Mouse (Mus musculus) CH12.LX (cell line): ENCODE measurements around the gene Tnxb. TPM values are rescaled to one million over a fixed set of nuclear protein-coding genes. Genes with fewer than 3 reads are reported as not detected.

Experiments
- DNase-seq: peaks from one replicate; pipeline ENCODE4 v3.0.0-alpha.2; 2013; ENCODE audit errors: extremely low read depth
- H3K27ac ChIP-seq: 2 replicates; pipeline ENCODE4 v1.5.1; 2012; ENCODE audit warnings: low read depth, mild to moderate bottlenecking, control low read depth, moderate library complexity; ENCODE audit not compliant: insufficient read depth
- H3K27me3 ChIP-seq: replicated peaks from 2 replicates; pipeline ENCODE3; 2012; ENCODE audit warnings: inconsistent platforms
- H3K36me3 ChIP-seq, 2 experiments: replicated peaks in 1 of 2; 2 replicates each; pipeline versions ENCODE3 to v1.6.1; 2012; ENCODE audit warnings: inconsistent platforms in 1 of 2, low read length in 1 of 2, mild to moderate bottlenecking in 1 of 2, mixed read lengths in 1 of 2, moderate library complexity in 1 of 2; ENCODE audit not compliant: control insufficient read depth in 1 of 2, insufficient read depth in 1 of 2
- H3K4me1 ChIP-seq, 2 experiments: 2 replicates each; pipeline ENCODE4 v1.6.1; 2012; ENCODE audit warnings: inconsistent platforms in 1 of 2, moderate library complexity in 1 of 2; ENCODE audit not compliant: insufficient read depth in 2 of 2, control insufficient read depth in 1 of 2
- H3K4me2 ChIP-seq: 2 replicates; pipeline ENCODE4 v1.6.1; 2012; ENCODE audit warnings: low read depth, mild to moderate bottlenecking, control low read depth; ENCODE audit not compliant: poor library complexity, insufficient read depth, severe bottlenecking
- H3K4me3 ChIP-seq, 3 experiments: fragments of 150-350 bp in 1 of 3; sonication (generic) in 1 of 3; replicated peaks in 1 of 3; 2 replicates each; pipeline versions ENCODE3 to v1.5.1; 2011 to 2012; ENCODE audit warnings: low read depth in 2 of 3, low read length in 2 of 3, mild to moderate bottlenecking in 2 of 3, moderate library complexity in 2 of 3, control low read depth in 1 of 3, improper control_type of control experiment in 1 of 3, inconsistent platforms in 1 of 3, mixed read lengths in 1 of 3; ENCODE audit not compliant: poor library complexity in 1 of 3
- H3K79me2 ChIP-seq: replicated peaks from 2 replicates; pipeline ENCODE4 v1.6.1; 2012; ENCODE audit warnings: mild to moderate bottlenecking, moderate library complexity; ENCODE audit not compliant: control insufficient read depth, poor library complexity, insufficient read depth, severe bottlenecking; ENCODE audit errors: extremely low read depth
- H3K9ac ChIP-seq: 2 replicates; pipeline ENCODE4 v1.6.1; 2012; ENCODE audit warnings: low read depth, mild to moderate bottlenecking, control low read depth, moderate library complexity; ENCODE audit not compliant: insufficient read depth
- H3K9me3 ChIP-seq: replicated peaks from 2 replicates; pipeline ENCODE3; 2012; ENCODE audit warnings: low read length, inconsistent platforms, mixed read lengths
- BHLHE40 ChIP-seq: IDR thresholded peaks from 2 replicates; pipeline ENCODE4 v1.6.1; 2011; ENCODE audit warnings: mild to moderate bottlenecking, low read depth, low read length, improper control_type of control experiment
- CHD1 ChIP-seq: IDR thresholded peaks from 2 replicates; pipeline ENCODE4 v1.6.1; 2012; ENCODE audit warnings: low read depth, low read length, improper control_type of control experiment, inconsistent platforms
- CHD2 ChIP-seq: IDR thresholded peaks from 2 replicates; pipeline ENCODE4 v1.6.1; 2011; ENCODE audit warnings: low read length, improper control_type of control experiment
- CTCF ChIP-seq, 2 experiments: IDR thresholded peaks in 1 of 2; conservative IDR thresholded peaks in 1 of 2; 2 replicates each; pipeline ENCODE4 v1.5.1; 2011 to 2012; ENCODE audit warnings: low read depth in 2 of 2, low read length in 2 of 2, improper control_type of control experiment in 1 of 2, inconsistent platforms in 1 of 2, mild to moderate bottlenecking in 1 of 2, moderate library complexity in 1 of 2
- ELF1 ChIP-seq: IDR thresholded peaks from 2 replicates; pipeline ENCODE4 v1.6.1; 2014; ENCODE audit warnings: low read depth, mild to moderate bottlenecking, inconsistent platforms, low read length, improper control_type of control experiment
- EP300 ChIP-seq: IDR thresholded peaks from 2 replicates; pipeline ENCODE4 v1.6.1; 2011; ENCODE audit warnings: low read length, improper control_type of control experiment
- GABPA ChIP-seq: IDR thresholded peaks from 2 replicates; pipeline ENCODE4 v1.6.1; 2012; ENCODE audit warnings: low read depth, low read length, improper control_type of control experiment, inconsistent platforms; ENCODE audit not compliant: insufficient replicate concordance
- HCFC1 ChIP-seq: IDR thresholded peaks from 2 replicates; pipeline ENCODE4 v1.6.1; 2012; ENCODE audit warnings: low read depth, mild to moderate bottlenecking, inconsistent platforms, low read length, improper control_type of control experiment
- IRF4 ChIP-seq: IDR thresholded peaks from 2 replicates; pipeline ENCODE4 v1.6.1; 2014; ENCODE audit warnings: low read depth, mild to moderate bottlenecking, inconsistent platforms, low read length, improper control_type of control experiment
- JUN ChIP-seq: IDR thresholded peaks from 2 replicates; pipeline ENCODE4 v1.6.1; 2011; ENCODE audit warnings: low read depth, mild to moderate bottlenecking, low read length, improper control_type of control experiment, moderate library complexity; ENCODE audit not compliant: insufficient read depth
- JUND ChIP-seq: conservative IDR thresholded peaks from 2 replicates; pipeline ENCODE4 v1.6.1; 2011; ENCODE audit warnings: low read depth, low read length, improper control_type of control experiment
- KAT2A ChIP-seq: IDR thresholded peaks from 2 replicates; pipeline ENCODE4 v1.6.1; 2012; ENCODE audit warnings: low read length, improper control_type of control experiment, inconsistent platforms; ENCODE audit not compliant: insufficient replicate concordance
- MAX ChIP-seq: IDR thresholded peaks from 2 replicates; pipeline ENCODE4 v1.6.1; 2011; ENCODE audit warnings: low read length, improper control_type of control experiment
- MAZ ChIP-seq: IDR thresholded peaks from 2 replicates; pipeline ENCODE4 v1.6.1; 2012; ENCODE audit warnings: low read depth, mild to moderate bottlenecking, inconsistent platforms, low read length, improper control_type of control experiment, moderate library complexity
- MXI1 ChIP-seq: IDR thresholded peaks from 2 replicates; pipeline ENCODE4 v1.6.1; 2011; ENCODE audit warnings: mild to moderate bottlenecking, low read depth, low read length, improper control_type of control experiment
- NELFE ChIP-seq: IDR thresholded peaks from 2 replicates; pipeline ENCODE4 v1.6.1; 2011; ENCODE audit warnings: low read depth, low read length, improper control_type of control experiment
- NRF1 ChIP-seq: IDR thresholded peaks from 2 replicates; pipeline ENCODE4 v1.6.1; 2014; ENCODE audit warnings: low read depth, mild to moderate bottlenecking, inconsistent platforms, low read length, improper control_type of control experiment, moderate library complexity
- POLR2A ChIP-seq: IDR thresholded peaks from 2 replicates; pipeline ENCODE4 v1.6.1; 2011; ENCODE audit warnings: low read depth, mild to moderate bottlenecking, improper control_type of control experiment, low read length
- TBP ChIP-seq: conservative IDR thresholded peaks from 2 replicates; pipeline ENCODE4 v1.6.1; 2011; ENCODE audit warnings: low read depth, low read length, improper control_type of control experiment
- TCF12 ChIP-seq: IDR thresholded peaks from 2 replicates; pipeline ENCODE4 v1.6.1; 2014; ENCODE audit warnings: low read depth, mild to moderate bottlenecking, inconsistent platforms, low read length, improper control_type of control experiment
- UBTF ChIP-seq: IDR thresholded peaks from 2 replicates; pipeline ENCODE4 v1.6.1; 2012; ENCODE audit warnings: low read depth, mild to moderate bottlenecking, inconsistent platforms, low read length, improper control_type of control experiment, moderate library complexity
- USF1 ChIP-seq: IDR thresholded peaks from 2 replicates; pipeline ENCODE4 v1.6.1; 2014; ENCODE audit warnings: low read depth, mild to moderate bottlenecking, inconsistent platforms, low read length, improper control_type of control experiment
- USF2 ChIP-seq: conservative IDR thresholded peaks from 2 replicates; pipeline ENCODE4 v1.6.1; 2011; ENCODE audit warnings: low read depth, low read length, improper control_type of control experiment
- ZKSCAN1 ChIP-seq: IDR thresholded peaks from 2 replicates; pipeline ENCODE4 v1.6.1; 2012; ENCODE audit warnings: low read depth, inconsistent platforms, low read length, improper control_type of control experiment, borderline replicate concordance
- ZMIZ1 ChIP-seq: IDR thresholded peaks from 2 replicates; pipeline ENCODE4 v1.6.1; 2012; ENCODE audit warnings: low read depth, mild to moderate bottlenecking, inconsistent platforms, low read length, improper control_type of control experiment
- ZNF384 ChIP-seq: IDR thresholded peaks from 2 replicates; pipeline ENCODE4 v1.6.1; 2012; ENCODE audit warnings: low read depth, low read length, improper control_type of control experiment, inconsistent platforms
- dilution Hi-C: fragments of 300-500 bp; cut with MboI; formaldehyde crosslinking; loops from 2 replicates; pipeline ENCODE4 v1.14.3; 2020; ENCODE audit warnings: low sequenced_read_pairs; ENCODE audit not compliant: extremely low pct_unique_long_range_greater_than_20kb, extremely low pct_ligation_motif_present
- in situ Hi-C: fragments of 300-500 bp; cut with MboI; formaldehyde crosslinking; loops from 3 replicates; pipeline ENCODE4 v1.14.3; 2019; ENCODE audit warnings: low sequenced_read_pairs, low pct_ligation_motif_present, low pct_unique_long_range_greater_than_20kb, mixed read lengths
- polyA plus RNA-seq: library from polyadenylated mRNA; unstranded; fragments of >175 nt; gene quantifications from 2 replicates; pipeline ENCODE4 v1.2.1, GENCODE M21; 2012; ENCODE audit warnings: low read depth; ENCODE audit not compliant: insufficient read length
- total RNA-seq, 2 experiments: library from RNA; depleted of rRNA; stranded (reverse); fragments of 300-350 nt in 1 of 2; fragments of >200 nt in 1 of 2; gene quantifications; 2 replicates each; pipeline ENCODE4 v1.2.3; 2012 to 2014

Tnxb gene
- total and polyA plus RNA-seq, 3 experiments, result not detected

- Histone ChIP-seq H3K4me2 (no peak overlapping the region), H3K27me3 (peaks cover 64% of the 10 kb centered on the region), H3K27ac (no peak overlapping the region), H3K36me3 (peaks cover 0 to 6% of the 10 kb centered on the region in 2 experiments), H3K9me3 (no peaks in the 10 kb centered on the region), H3K4me3 (no peak overlapping the region), H3K4me1 (no peaks in the 10 kb centered on the region; a peak in 1 of 4 replicates), H3K9ac (no peak overlapping the region), H3K79me2 (no peaks in the 10 kb centered on the region)
- dilution Hi-C loops (no loop called here), in situ Hi-C loops (no loop called here)
- DNase-seq, result no peak
- no peak for TF ChIP-seq JUN
- TF ChIP-seq EP300, result no peak
- TF ChIP-seq ZKSCAN1, result no peak
- TF ChIP-seq USF1, result no peak
- TF ChIP-seq GABPA, result no peak
- TF ChIP-seq CTCF (conservative IDR thresholded peaks at IDR 0.05 in 1 of 2, IDR thresholded peaks at IDR 0.05 in 1 of 2; ENCODE audit: low read depth in 2 of 2, low read length in 2 of 2), result no peak
- TF ChIP-seq TBP, result no peak
- TF ChIP-seq JUND, result no peak
- no peak for TF ChIP-seq KAT2A
- TF ChIP-seq POLR2A, result no peak
- no peak for TF ChIP-seq ELF1
- no peak for TF ChIP-seq ZNF384
- no peak for TF ChIP-seq BHLHE40
- no peak for TF ChIP-seq ZMIZ1
- no peak for TF ChIP-seq HCFC1
Measured at GRCm38 (mm10) chr17:34661121-34661591, 9.2 kb upstream of the Tnxb start.

DNA sequence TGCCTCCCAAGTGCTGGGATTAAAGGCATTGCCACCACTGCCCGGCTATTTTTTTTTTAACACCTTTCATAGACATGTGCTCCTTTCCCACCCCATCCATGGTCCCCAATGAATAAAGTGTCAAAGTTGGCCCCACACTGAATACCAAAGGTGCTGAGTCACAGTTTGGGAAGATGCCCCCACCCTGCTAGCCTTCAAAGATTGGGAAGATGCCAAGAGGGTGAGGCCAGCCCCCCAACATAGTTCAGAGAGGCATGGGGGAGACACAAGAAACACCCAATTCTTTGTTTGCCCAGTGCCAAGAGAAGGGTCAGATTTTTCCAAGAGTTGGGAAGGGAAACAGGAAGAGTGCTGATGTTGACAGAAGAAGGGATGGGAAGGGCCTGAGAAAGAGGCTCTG is 7.9 kb upstream of the Tnxb start:
- Histone ChIP-seq H3K4me3 (no peak overlapping the region), H3K27me3 (peaks cover 75% of the 10 kb centered on the region), H3K4me1 (no peaks in the 10 kb centered on the region; a peak in 1 of 4 replicates), H3K4me2 (no peak overlapping the region), H3K9ac (no peak overlapping the region), H3K9me3 (peaks cover under 1% of the 10 kb centered on the region), H3K36me3 (peaks cover 0 to 2% of the 10 kb centered on the region in 2 experiments), H3K27ac (no peak overlapping the region), H3K79me2 (no peaks in the 10 kb centered on the region)
- dilution Hi-C loops (no loop called here), in situ Hi-C loops (no loop called here)
- TF ChIP-seq TBP (no peak), ZKSCAN1 (no peak), NRF1 (no peak), MAX (no peak), NELFE (no peak), CHD2 (no peak), POLR2A (no peak), ZMIZ1 (no peak), UBTF (no peak), CHD1 (no peak), MXI1 (no peak), IRF4 (no peak), KAT2A (no peak), EP300 (no peak), JUND (no peak), MAZ (no peak), JUN (no peak), TCF12 (no peak), USF2 (no peak)
- no peak for DNase-seq
